Mouse (Mus musculus) bone marrow, adult 2 months (tissue): ENCODE data around the gene Ninj1.

Experiments used
- CTCF ChIP-seq: fragments of 200-500 bp; IDR thresholded peaks from 2 replicates; pipeline ENCODE4 v1.5.1; 2011; ENCODE audit warnings: low read length, control low read depth; ENCODE audit not compliant: control insufficient read depth, insufficient read depth
- POLR2A ChIP-seq: fragments of 200-500 bp; IDR thresholded peaks from 2 replicates; pipeline ENCODE4 v1.6.1; 2011; ENCODE audit warnings: low read depth, mild to moderate bottlenecking, control low read depth, low read length, borderline replicate concordance; ENCODE audit not compliant: control insufficient read depth

DNA sequence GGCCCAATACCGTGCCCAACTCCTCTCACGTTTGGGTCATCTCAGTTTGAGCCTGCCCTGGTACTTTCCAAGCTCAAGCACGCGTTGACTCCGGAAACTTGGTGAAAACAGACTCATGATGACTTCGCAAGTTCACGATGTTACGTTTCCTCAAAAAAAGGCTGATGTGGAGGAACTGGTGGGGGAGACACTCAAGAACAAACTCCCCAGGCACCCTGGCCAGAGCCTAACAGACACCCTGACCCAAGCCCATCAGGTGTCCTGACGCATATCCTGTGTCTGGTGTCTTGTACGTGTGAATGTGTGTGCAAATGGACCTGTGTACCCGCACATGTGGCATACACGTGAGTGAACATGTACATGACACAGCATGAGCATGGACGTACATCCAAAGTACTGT, 13.4 kb downstream of the Ninj1 start:
- TF ChIP-seq POLR2A (no peak), CTCF (no peak)
